ENCODE assay signal across 8 mouse cellular contexts in the genomic region with DNA sequence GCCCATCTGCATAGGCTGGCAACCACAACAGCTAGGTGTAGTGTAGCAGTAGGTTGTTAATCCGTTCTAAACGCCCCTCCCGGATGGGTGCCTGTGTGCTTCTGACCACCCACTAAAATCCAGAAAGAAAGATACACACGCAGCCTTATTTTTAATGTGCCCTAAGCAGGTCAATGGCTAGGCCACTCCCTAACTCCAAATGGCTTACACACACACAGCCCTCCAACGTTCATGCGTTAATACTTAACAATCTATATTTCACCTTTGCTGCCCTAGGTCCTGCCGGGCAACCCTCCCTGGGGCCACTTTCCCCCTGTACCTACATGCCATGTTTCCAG. TPM values are rescaled to one million over a fixed set of nuclear protein-coding genes. Genes with fewer than 3 reads are reported as not detected.
A peak's percentile ranks its signal among the peaks of the same experiment; 100 is the strongest.
DNase-seq lines count a peak whose midpoint lies in the region; ATAC-seq lines count a peak whose summit lies in the region.

No protein-coding gene starts in this region.

- no peak for DNase-seq in heart, adult 18-20 months
- DNase-seq in MN1 (ENCODE audit: low spot score) = peak; percentile 16
- no peak for DNase-seq in hindbrain, embryonic 11.5 days (ENCODE audit: low spot score)
- no peak for DNase-seq in midbrain, embryonic 11.5 days (ENCODE audit: low spot score, missing footprints)
- no peak for DNase-seq in urinary bladder, postnatal 4 days (ENCODE audit: low spot score in 2 of 2)
- no peak for DNase-seq in cerebellum, postnatal 36 days
- no peak for DNase-seq in right cerebral cortex, postnatal 14 days

- peak; percentile 10; the same call in 1 of the 2 replicates for ATAC-seq in heart, embryonic 16.5 days (replicated peaks; ENCODE audit: extremely low read depth, insufficient read depth, low FRiP score)
- ATAC-seq in hindbrain, embryonic 11.5 days (ENCODE audit: low FRiP score) = no peak
- peak; percentile 17; the same call in 1 of the 2 replicates for ATAC-seq in midbrain, embryonic 11.5 days (ENCODE audit: low FRiP score)

- peak overlapping the region; percentile 68 for H3K4me3 ChIP-seq in heart, embryonic 16.5 days (ENCODE audit: low read length)
- peak overlapping the region; percentile 33 for H3K4me3 ChIP-seq in hindbrain, embryonic 11.5 days (ENCODE audit: low read depth, low read length)
- H3K4me3 ChIP-seq in midbrain, embryonic 11.5 days (ENCODE audit: low read depth, low read length) = peak overlapping the region; percentile 49

- H3K36me3 ChIP-seq in heart, embryonic 16.5 days (ENCODE audit: control insufficient read depth, insufficient read depth) = peaks cover 4% of the 10 kb centered on the region
- no peaks in the 10 kb centered on the region for H3K36me3 ChIP-seq in hindbrain, embryonic 11.5 days (ENCODE audit: control insufficient read depth, insufficient read depth, low read length)
- no peaks in the 10 kb centered on the region; the same call in 1 of the 2 replicates for H3K36me3 ChIP-seq in midbrain, embryonic 11.5 days (ENCODE audit: control insufficient read depth, insufficient read depth, low read length)

- WGBS in heart, embryonic 16.5 days = 8% methylated on average over 7 of the region's 7 CpGs
- 11% methylated on average over 7 of the region's 7 CpGs for WGBS in hindbrain, embryonic 11.5 days
- 6% methylated on average over 7 of the region's 7 CpGs for WGBS in midbrain, embryonic 11.5 days

- peaks cover 24% of the 10 kb centered on the region for H3K4me1 ChIP-seq in heart, embryonic 16.5 days (ENCODE audit: control insufficient read depth, insufficient read depth, low read length)
- H3K4me1 ChIP-seq in hindbrain, embryonic 11.5 days (replicated peaks; ENCODE audit: control insufficient read depth, insufficient read depth, low read length) = peaks cover 6% of the 10 kb centered on the region
- peaks cover 21% of the 10 kb centered on the region for H3K4me1 ChIP-seq in midbrain, embryonic 11.5 days (ENCODE audit: control insufficient read depth, insufficient read depth, low read length)

- H3K27ac ChIP-seq in heart, embryonic 16.5 days (ENCODE audit: low read length) = peak overlapping the region; percentile 96
- H3K27ac ChIP-seq in hindbrain, embryonic 11.5 days (ENCODE audit: low read depth, low read length) = peak overlapping the region; percentile 81
- H3K27ac ChIP-seq in midbrain, embryonic 11.5 days (ENCODE audit: low read depth, low read length) = peak overlapping the region; percentile 81; the same call in 1 of the 2 replicates

- no peaks in the 10 kb centered on the region for H3K9me3 ChIP-seq in heart, embryonic 16.5 days (replicated peaks; ENCODE audit: control insufficient read depth, low read length)
- no peaks in the 10 kb centered on the region for H3K9me3 ChIP-seq in hindbrain, embryonic 11.5 days (ENCODE audit: control insufficient read depth, low read length)
- no peaks in the 10 kb centered on the region for H3K9me3 ChIP-seq in midbrain, embryonic 11.5 days (ENCODE audit: control insufficient read depth, low read length)

- peak overlapping the region; percentile 70 for H3K4me2 ChIP-seq in heart, embryonic 16.5 days (ENCODE audit: low read depth, low read length)
- peak overlapping the region; percentile 68 for H3K4me2 ChIP-seq in hindbrain, embryonic 11.5 days (replicated peaks; ENCODE audit: low read depth, low read length)
- peak overlapping the region; percentile 66 for H3K4me2 ChIP-seq in midbrain, embryonic 11.5 days

- peak overlapping the region; percentile 78 for H3K9ac ChIP-seq in heart, embryonic 16.5 days (ENCODE audit: low read length)
- H3K9ac ChIP-seq in hindbrain, embryonic 11.5 days (ENCODE audit: low read depth, low read length) = peak overlapping the region; percentile 40
- peak overlapping the region; percentile 63 for H3K9ac ChIP-seq in midbrain, embryonic 11.5 days (ENCODE audit: low read length)

- peaks cover 18% of the 10 kb centered on the region for H3K27me3 ChIP-seq in heart, embryonic 16.5 days (ENCODE audit: control insufficient read depth, insufficient read depth, low read length)
- H3K27me3 ChIP-seq in hindbrain, embryonic 11.5 days (ENCODE audit: control insufficient read depth, insufficient read depth, low read length) = peaks cover 17% of the 10 kb centered on the region
- H3K27me3 ChIP-seq in midbrain, embryonic 11.5 days (ENCODE audit: control insufficient read depth, insufficient read depth, low read length) = peaks cover 24% of the 10 kb centered on the region

RNA-seq across cellular contexts. Expression of gene Tnfrsf18, which starts 5.3 kb away (rescaled TPM):
- polyA plus RNA-seq in heart, embryonic 16.5 days (2015; fragmentation: Nextera tagmentation; extraction: Ambion mirVana) = 2.3 and 2.6 TPM in 2 replicates
- total RNA-seq in heart, adult 18-20 months (2021) = under 1 TPM; 0.45 to 0.49 TPM
- 0.74 and 2.4 TPM in 2 replicates for polyA plus RNA-seq in hindbrain, embryonic 11.5 days (2014; fragmentation: Nextera tagmentation; extraction: Ambion mirVana)
- polyA plus RNA-seq in midbrain, embryonic 11.5 days (2014; fragmentation: Nextera tagmentation; extraction: Ambion mirVana) = 0.58 and 0.87 TPM in 2 replicates

RNA-seq across cellular contexts. Expression of gene Tnfrsf4, which starts 17.6 kb away (rescaled TPM):
- 0.95 and 1.5 TPM in 2 replicates for polyA plus RNA-seq in heart, embryonic 16.5 days (2015; fragmentation: Nextera tagmentation; extraction: Ambion mirVana)
- total RNA-seq in heart, adult 18-20 months (2021) = 1 to 10 TPM in 1 of 2 experiments, under 1 TPM in 1; 0.25 to 1.0 TPM
- polyA plus RNA-seq in hindbrain, embryonic 11.5 days (2014; fragmentation: Nextera tagmentation; extraction: Ambion mirVana) = 0.39 and 0.73 TPM in 2 replicates
- polyA plus RNA-seq in midbrain, embryonic 11.5 days (2014; fragmentation: Nextera tagmentation; extraction: Ambion mirVana) = 0.41 and 1.1 TPM in 2 replicates

RNA-seq across cellular contexts. Expression of gene Ttll10, which starts 28.0 kb away (rescaled TPM):
- polyA plus RNA-seq in heart, embryonic 16.5 days (2015; fragmentation: Nextera tagmentation; extraction: Ambion mirVana) = 0.33 and 0.37 TPM in 2 replicates
- under 1 TPM in 1 of 2 experiments, not detected in 1; 0.33 TPM for total RNA-seq in heart, adult 18-20 months (2021)
- 0.10 TPM in 1 of 2 replicates, not detected in the other for polyA plus RNA-seq in hindbrain, embryonic 11.5 days (2014; fragmentation: Nextera tagmentation; extraction: Ambion mirVana)
- polyA plus RNA-seq in midbrain, embryonic 11.5 days (2014; fragmentation: Nextera tagmentation; extraction: Ambion mirVana) = 0.15 TPM in 1 of 2 replicates, not detected in the other

RNA-seq across cellular contexts. Expression of gene Sdf4, which starts 38.6 kb away (rescaled TPM):
- polyA plus RNA-seq in heart, embryonic 16.5 days (2015; fragmentation: Nextera tagmentation; extraction: Ambion mirVana) = 122 and 128 TPM in 2 replicates
- 10 to 100 TPM; 82.1 to 89.0 TPM for total RNA-seq in heart, adult 18-20 months (2021)
- 136 and 143 TPM in 2 replicates for polyA plus RNA-seq in hindbrain, embryonic 11.5 days (2014; fragmentation: Nextera tagmentation; extraction: Ambion mirVana)
- 130 and 136 TPM in 2 replicates for polyA plus RNA-seq in midbrain, embryonic 11.5 days (2014; fragmentation: Nextera tagmentation; extraction: Ambion mirVana)

RNA-seq across cellular contexts. Expression of gene B3galt6, which starts 38.8 kb away (rescaled TPM):
- 8.6 and 9.1 TPM in 2 replicates for polyA plus RNA-seq in heart, embryonic 16.5 days (2015; fragmentation: Nextera tagmentation; extraction: Ambion mirVana)
- 1 to 10 TPM; 2.7 to 3.1 TPM for total RNA-seq in heart, adult 18-20 months (2021)
- 18.2 and 19.4 TPM in 2 replicates for polyA plus RNA-seq in hindbrain, embryonic 11.5 days (2014; fragmentation: Nextera tagmentation; extraction: Ambion mirVana)
- 17.2 and 18.8 TPM in 2 replicates for polyA plus RNA-seq in midbrain, embryonic 11.5 days (2014; fragmentation: Nextera tagmentation; extraction: Ambion mirVana)
